ENCODE assay signal across 12 mouse cellular contexts in the genomic region with DNA sequence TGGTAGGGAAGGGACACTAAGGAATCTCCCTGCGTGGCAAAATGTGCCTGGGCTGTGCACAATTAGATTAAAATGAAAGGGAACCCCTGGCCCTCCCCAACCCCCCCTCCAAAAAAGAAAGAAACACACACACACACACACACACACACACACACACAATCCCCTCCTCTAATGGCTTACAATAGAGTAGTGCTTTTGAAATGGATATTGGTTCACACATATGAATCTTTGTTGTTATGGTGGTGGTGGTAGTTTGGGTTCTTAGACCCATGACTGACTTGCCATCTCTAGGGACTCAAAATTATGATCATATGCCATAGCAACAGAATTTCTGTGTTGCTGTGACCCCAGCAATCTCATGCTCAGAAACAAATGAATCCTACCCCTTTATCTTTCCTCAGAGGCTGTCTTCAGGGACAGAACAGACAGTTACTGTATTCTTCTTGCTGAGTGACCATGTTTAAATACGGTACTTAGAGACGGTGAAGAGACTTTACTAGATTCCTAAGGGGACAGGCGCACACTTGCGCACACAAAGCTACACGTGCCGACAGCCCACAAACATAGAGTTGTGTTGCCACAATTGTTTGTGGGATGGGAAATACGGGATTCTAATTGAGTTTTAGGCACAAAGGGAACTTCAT.
DNase-seq lines count a peak whose midpoint lies in the region; ATAC-seq and TF ChIP-seq lines count a peak whose summit lies in the region.
"Had no signal": no experiment of that assay in that cellular context is flagged by ENCODE, and none has a peak within 500 bp of the region (broad histone marks: within the 10 kb centered on the region; RNA-seq: fewer than 3 reads in every experiment).

No protein-coding gene starts in this region.

- no peak for TF ChIP-seq CTCF in layer of hippocampus, adult 2 months (conservative IDR thresholded peaks at IDR 0.05)

- H3K27me3 ChIP-seq in forebrain, embryonic 13.5 days, result peaks cover 61% of the 10 kb centered on the region
- H3K27me3 ChIP-seq in intestine, embryonic 16.5 days (replicated peaks; ENCODE audit: control insufficient read depth, insufficient read depth, low read length), result no peaks in the 10 kb centered on the region
- H3K27me3 ChIP-seq in neural tube, embryonic 14.5 days (ENCODE audit: control insufficient read depth, insufficient read depth, low read length), result no peaks in the 10 kb centered on the region

- peak overlapping the region; percentile 30; the same call in 1 of the 2 replicates for H3K9ac ChIP-seq in forebrain, embryonic 13.5 days
- H3K9ac ChIP-seq in intestine, embryonic 16.5 days (ENCODE audit: low read depth, low read length), result no peak overlapping the region
- H3K9ac ChIP-seq in neural tube, embryonic 14.5 days (replicated peaks; ENCODE audit: low read depth, low read length), result no peak overlapping the region

- 21% methylated on average over 8 of the region's 8 CpGs for WGBS in forebrain, embryonic 13.5 days
- WGBS in intestine, embryonic 16.5 days, result 68% methylated on average over 8 of the region's 8 CpGs
- 38% methylated on average over 8 of the region's 8 CpGs for WGBS in neural tube, embryonic 14.5 days

- H3K4me2 ChIP-seq in forebrain, embryonic 13.5 days, result peak overlapping the region; percentile 56
- peak overlapping the region; percentile 37 for H3K4me2 ChIP-seq in intestine, embryonic 16.5 days (ENCODE audit: low read depth, low read length)
- peak overlapping the region; percentile 40 for H3K4me2 ChIP-seq in neural tube, embryonic 14.5 days (ENCODE audit: low read depth, low read length)

- DNase-seq in layer of hippocampus, adult 2 months (ENCODE audit: low spot score in 2 of 2), result no peak
- DNase-seq in layer of hippocampus, adult 8-10 months (ENCODE audit: low spot score in 2 of 2), result no peak
- no peak for DNase-seq in c-Kit-positive CD71-positive TER-119-positive erythroid progenitor cells, embryonic 14.5 days (ENCODE audit: low spot score)
- DNase-seq in frontal cortex, postnatal 14 days (ENCODE audit: low spot score in 2 of 2), result no peak
- DNase-seq: adrenal gland, postnatal 25 days had no signal

- H3K36me3 ChIP-seq in forebrain, embryonic 13.5 days (ENCODE audit: poor library complexity, severe bottlenecking), result no peaks in the 10 kb centered on the region
- H3K36me3 ChIP-seq in intestine, embryonic 16.5 days (ENCODE audit: control insufficient read depth, insufficient read depth, low read length), result no peaks in the 10 kb centered on the region
- H3K36me3 ChIP-seq in neural tube, embryonic 14.5 days (ENCODE audit: control insufficient read depth, insufficient read depth, low read length), result no peaks in the 10 kb centered on the region
- H3K36me3 ChIP-seq: G1E had no signal

- ATAC-seq in forebrain, embryonic 13.5 days, result peak; percentile 6; the same call in 1 of the 2 replicates
- no peak for ATAC-seq in intestine, embryonic 16.5 days
- peak; percentile 25; the same call in 1 of the 2 replicates for ATAC-seq in neural tube, embryonic 14.5 days (ENCODE audit: low read depth)
- ATAC-seq in monocyte, adult 5-6 weeks (replicated peaks; ENCODE audit: insufficient number of reproducible peaks, low FRiP score, low TSS enrichment, poor library complexity, severe bottlenecking), result no peak

- peaks cover 7% of the 10 kb centered on the region for H3K9me3 ChIP-seq in forebrain, embryonic 13.5 days (replicated peaks)
- H3K9me3 ChIP-seq in intestine, embryonic 16.5 days (ENCODE audit: control insufficient read depth, low read length), result no peaks in the 10 kb centered on the region
- H3K9me3 ChIP-seq in neural tube, embryonic 14.5 days (ENCODE audit: control insufficient read depth, low read length), result no peaks in the 10 kb centered on the region
- H3K9me3 ChIP-seq: G1E had no signal

- H3K27ac ChIP-seq in layer of hippocampus, adult 2 months, result peak overlapping the region; percentile 75
- peak overlapping the region; percentile 92 for H3K27ac ChIP-seq in forebrain, embryonic 13.5 days
- H3K27ac ChIP-seq in intestine, embryonic 16.5 days (ENCODE audit: low read length), result no peak overlapping the region
- peak overlapping the region; percentile 3; the same call in 1 of the 2 replicates for H3K27ac ChIP-seq in neural tube, embryonic 14.5 days (ENCODE audit: low read depth, low read length)
- H3K27ac ChIP-seq: left cerebral cortex, adult 2 months had no signal

- peaks cover 35% of the 10 kb centered on the region for H3K4me1 ChIP-seq in forebrain, embryonic 13.5 days
- no peaks in the 10 kb centered on the region for H3K4me1 ChIP-seq in intestine, embryonic 16.5 days (ENCODE audit: control insufficient read depth, insufficient read depth, low read length)
- H3K4me1 ChIP-seq in neural tube, embryonic 14.5 days (ENCODE audit: control insufficient read depth, insufficient read depth, low read length), result 0 out of 2 replicates have a peak, but pooled peaks cover 6% of the 10 kb centered on the region
- H3K4me1 ChIP-seq: megakaryocyte, embryonic 14.5 days had no signal

- H3K4me3 ChIP-seq in layer of hippocampus, adult 2 months, result peak overlapping the region; percentile 40; the same call in 1 of the 2 replicates
- H3K4me3 ChIP-seq in forebrain, embryonic 13.5 days, result peak overlapping the region; percentile 26
- H3K4me3 ChIP-seq in intestine, embryonic 16.5 days (ENCODE audit: low read length), result no peak overlapping the region
- H3K4me3 ChIP-seq in neural tube, embryonic 14.5 days (ENCODE audit: low read depth, low read length), result no peak overlapping the region
- H3K4me3 ChIP-seq: megakaryocyte, embryonic 14.5 days had no signal

Comparison
In these comparisons a context has a peak if more than half of its experiments do, and no peak if none do; other contexts are left out.
1. H3K4me3 ChIP-seq: peak in layer of hippocampus, adult 2 months (single experiment) and forebrain, embryonic 13.5 days (single experiment); none in intestine, embryonic 16.5 days (single experiment) and neural tube, embryonic 14.5 days (single experiment).
2. ATAC-seq: peak in forebrain, embryonic 13.5 days (single experiment) and neural tube, embryonic 14.5 days (single experiment); none in intestine, embryonic 16.5 days (single experiment) and monocyte, adult 5-6 weeks (single experiment).
3. Peak in every context shown above with its lines, with median percentiles within 50 percentile points of each other: H3K4me2 ChIP-seq.